Mouse (Mus musculus): ENCODE measurements at regions not wholly inside any gene's neighbourhood (a gene's known extent, or its start where the extent isn't known, plus 50 kb on each side); places are given as distances from the start of the nearest gene placed in this dataset.
"Not testable (repeated sequence)": the region's sequence is repeated elsewhere in the genome, so short reads cannot be mapped to it uniquely, and the experiment has no call there.

GRCm38 (mm10) chr2:78625264-78625663, 242.7 kb upstream of the Ube2e3 start:
- no peak for DNase-seq
- intact Hi-C loops (cut with DNase I): no loop called here

GRCm38 (mm10) chr2:78606388-78606787, 261.5 kb upstream of the Ube2e3 start:
- intact Hi-C loops (cut with DNase I): no loop called here

GRCm38 (mm10) chr2:78600753-78601152, 267.2 kb upstream of the Ube2e3 start:
- DNase-seq: no peak
- intact Hi-C loops (cut with DNase I): no loop called here

More at GRCm38 (mm10) chr2:78606388-78606787, 261.5 kb upstream of the Ube2e3 start:
- peak in 1 of 2 experiments; percentile 3 for DNase-seq

- intact Hi-C loops (cut with DNase I): no loop called here
Observed at GRCm38 (mm10) chr2:78598039-78598438, 269.9 kb upstream of the Ube2e3 start.

GRCm38 (mm10) chr2:78596251-78596650, 271.7 kb upstream of the Ube2e3 start:
- intact Hi-C loops (cut with DNase I): no loop called here
- DNase-seq: no peak

More at GRCm38 (mm10) chr2:78598039-78598438, 269.9 kb upstream of the Ube2e3 start:
- no peak for DNase-seq

- intact Hi-C loops (cut with DNase I): no loop called here
- no peak for DNase-seq
Observed at GRCm38 (mm10) chr2:78580013-78580412, 287.9 kb upstream of the Ube2e3 start.

GRCm38 (mm10) chr2:78572492-78572891, 295.4 kb upstream of the Ube2e3 start:
- no peak for DNase-seq

GRCm38 (mm10) chr2:78558128-78558527, 309.8 kb upstream of the Ube2e3 start:
- intact Hi-C loops (cut with DNase I): no loop called here
- DNase-seq: no peak

More at GRCm38 (mm10) chr2:78572492-78572891, 295.4 kb upstream of the Ube2e3 start:
- intact Hi-C loops (cut with DNase I): no loop called here

GRCm38 (mm10) chr2:78551085-78551484, 316.8 kb upstream of the Ube2e3 start:
- intact Hi-C loops (cut with DNase I): no loop called here
- no peak for DNase-seq

- intact Hi-C loops (cut with DNase I): no loop called here
- DNase-seq: no peak
Observed at GRCm38 (mm10) chr2:78548683-78549467, 319.0 kb upstream of the Ube2e3 start.

GRCm38 (mm10) chr2:78547286-78547685, 320.6 kb upstream of the Ube2e3 start:
- intact Hi-C loops (cut with DNase I): no loop called here
- no peak for DNase-seq

- intact Hi-C loops (cut with DNase I): no loop called here
- no peak for DNase-seq
Observed at GRCm38 (mm10) chr2:78540422-78540821, 327.5 kb upstream of the Ube2e3 start.

GRCm38 (mm10) chr2:78539592-78540300, 328.2 kb upstream of the Ube2e3 start:
- peak; percentile 21 to 49 for DNase-seq
- intact Hi-C loops (cut with DNase I): no loop called here

GRCm38 (mm10) chr2:78537574-78537973, 330.4 kb upstream of the Ube2e3 start:
- no peak for DNase-seq

GRCm38 (mm10) chr2:78533881-78534280, 334.0 kb upstream of the Ube2e3 start:
- DNase-seq; intact Hi-C loops (cut with DNase I): not testable (repeated sequence)

More at GRCm38 (mm10) chr2:78537574-78537973, 330.4 kb upstream of the Ube2e3 start:
- intact Hi-C loops (cut with DNase I): no loop called here

- DNase-seq: no peak
- intact Hi-C loops (cut with DNase I): no loop called here
Observed at GRCm38 (mm10) chr2:78530535-78530934, 337.4 kb upstream of the Ube2e3 start.

- intact Hi-C loops (cut with DNase I): no loop called here
- no peak for DNase-seq
Observed at GRCm38 (mm10) chr2:78520258-78521023, 347.5 kb upstream of the Ube2e3 start.

- intact Hi-C loops (cut with DNase I): no loop called here
- no peak for DNase-seq
Observed at GRCm38 (mm10) chr2:78493115-78493514, 374.8 kb upstream of the Ube2e3 start.

GRCm38 (mm10) chr2:78480036-78480435, 387.9 kb upstream of the Ube2e3 start:
- no peak for DNase-seq
- intact Hi-C loops (cut with DNase I): no loop called here

- intact Hi-C loops (cut with DNase I): no loop called here
- DNase-seq: no peak
Observed at GRCm38 (mm10) chr2:78459444-78459843, 408.5 kb upstream of the Ube2e3 start.

- DNase-seq: no peak
- intact Hi-C loops (cut with DNase I): no loop called here
Observed at GRCm38 (mm10) chr2:78453411-78453810, 414.5 kb upstream of the Ube2e3 start.
